Mouse (Mus musculus): ENCODE measurements around the gene Eif4e. TPM values are rescaled to one million over a fixed set of nuclear protein-coding genes. Genes with fewer than 3 reads are reported as not detected.

Eif4e gene
- polyA plus RNA-seq (2017; shearing (Covaris generic)): 233 TPM

GRCm38 (mm10) chr3:138526073-138526915, at the start of gene Eif4e:
TSS of gene Eif4e (plus strand) at chr3:138526179.

DNA sequence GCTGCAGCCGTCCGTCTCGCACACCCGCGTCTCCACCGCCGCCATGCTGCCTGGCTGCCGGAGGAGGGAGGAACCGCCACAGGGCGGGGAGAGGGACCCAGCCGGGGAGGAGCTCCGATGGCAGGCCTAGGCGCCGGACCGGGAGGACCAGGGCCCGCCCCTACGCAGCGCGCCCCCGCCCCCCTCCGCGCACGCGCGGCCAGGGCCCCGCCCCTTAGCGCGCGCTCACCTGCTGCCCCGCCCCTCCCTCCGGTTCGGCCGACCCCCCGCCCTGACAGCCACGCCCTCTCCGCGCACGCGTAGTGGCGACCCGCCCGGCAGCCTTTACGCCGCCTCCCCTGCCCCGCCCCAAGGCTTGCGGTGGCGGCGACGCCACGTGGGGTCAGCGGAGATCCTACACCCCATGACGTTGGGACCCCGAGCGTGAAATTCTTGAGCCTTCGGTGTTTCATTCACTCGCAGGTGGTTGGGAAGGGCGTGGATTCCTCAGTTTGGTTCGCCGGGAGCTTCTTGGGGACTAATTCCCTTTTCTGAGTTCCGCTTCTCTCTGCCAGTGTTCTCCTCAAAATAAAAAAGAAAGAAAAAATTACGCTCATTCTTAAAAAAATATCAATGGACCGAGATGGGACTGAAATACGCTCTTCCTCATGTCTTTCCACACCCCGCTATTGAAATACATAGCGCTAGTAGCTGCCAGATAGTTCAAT, 36.5 kb upstream of the Eif4e start, which contains the start of gene Metap1:
TSS of gene Metap1 (minus strand) at position 189 of the 707 bp plus-strand sequence.

Other genes starting within 250 kb of the Eif4e start
- not detected for gene Adh6a, start 212.9 kb upstream of the Eif4e start, polyA plus RNA-seq (2017; shearing (Covaris generic))
- gene Adh6b, start 184.4 kb upstream of the Eif4e start, polyA plus RNA-seq (2017; shearing (Covaris generic)): not detected
- gene Adh4, start 110.7 kb upstream of the Eif4e start, polyA plus RNA-seq (2017; shearing (Covaris generic)): not detected
- gene Adh5, start 83.1 kb upstream of the Eif4e start, polyA plus RNA-seq (2017; shearing (Covaris generic)): 158 TPM
- gene Metap1, start 36.7 kb upstream of the Eif4e start, polyA plus RNA-seq (2017; shearing (Covaris generic)): 60.7 TPM
- gene Tspan5, start 216.0 kb downstream of the Eif4e start, polyA plus RNA-seq (2017; shearing (Covaris generic)): 3.3 TPM